Mouse (Mus musculus) forebrain, postnatal 0 days (tissue): ENCODE results near the gene Hps5. TPM values are rescaled to one million over a fixed set of nuclear protein-coding genes. Genes with fewer than 3 reads are reported as not detected.
"Not testable (repeated sequence)": the region's sequence is repeated elsewhere in the genome, so short reads cannot be mapped to it uniquely, and the experiment has no call there.

Source experiments
- ATAC-seq: fragments of 200-750 bp; cut with Nextera tagmentation; 2 replicates; pipeline ENCODE4 v1.8.0; 2017; ENCODE audit warnings: mild to moderate bottlenecking, moderate library complexity
- DNase-seq: peaks from one replicate; pipeline ENCODE4 v3.0.0-alpha.2; 2015
- H3K27ac ChIP-seq: fragments of 300-500 bp; sonication (generic); 2 replicates; pipeline ENCODE4 v1.5.1; 2014; ENCODE audit warnings: low read depth, mild to moderate bottlenecking, antibody characterized with exemption, low read length, moderate library complexity, mixed read lengths
- H3K27me3 ChIP-seq: fragments of 300-500 bp; sonication (generic); 2 replicates; pipeline ENCODE4 v1.6.1; 2014; ENCODE audit warnings: mild to moderate bottlenecking, low read length, mixed read lengths; ENCODE audit not compliant: insufficient read depth
- H3K36me3 ChIP-seq: fragments of 300-500 bp; sonication (generic); 2 replicates; pipeline ENCODE4 v1.6.1; 2014; ENCODE audit warnings: mild to moderate bottlenecking, moderate library complexity; ENCODE audit not compliant: insufficient read depth
- H3K4me1 ChIP-seq: fragments of 300-500 bp; sonication (generic); 2 replicates; pipeline ENCODE4 v1.6.1; 2014; ENCODE audit warnings: antibody characterized with exemption; ENCODE audit not compliant: insufficient read depth
- H3K4me2 ChIP-seq: fragments of 300-500 bp; sonication (generic); 2 replicates; pipeline ENCODE4 v1.6.1; 2014; ENCODE audit warnings: low read depth, mild to moderate bottlenecking, moderate library complexity
- H3K4me3 ChIP-seq: fragments of 300-500 bp; sonication (generic); 2 replicates; pipeline ENCODE4 v1.5.1; 2014; ENCODE audit warnings: low read depth, low read length, mixed read lengths
- H3K9ac ChIP-seq: fragments of 300-500 bp; sonication (generic); 2 replicates; pipeline ENCODE4 v1.6.1; 2014; ENCODE audit warnings: mild to moderate bottlenecking
- H3K9me3 ChIP-seq: fragments of 300-500 bp; sonication (generic); 2 replicates; pipeline ENCODE4 v1.6.1; 2016; ENCODE audit warnings: low read length
- CTCF ChIP-seq: sonication (generic); IDR thresholded peaks from 2 replicates; pipeline ENCODE4 v1.5.1; 2016; ENCODE audit warnings: antibody characterized with exemption, control low read depth, low read depth
- WGBS: fragments of 180-500 bp; shearing (Covaris S2); extraction: QIAGEN DNeasy Blood & Tissue Kit; methylation state at CpG from one replicate; pipeline ENCODE4 v1.1.7; 2014; 5-methylcytosine and 5-hydroxymethylcytosine counted together
- polyA plus RNA-seq: library from polyadenylated mRNA; unstranded; fragments of >200 nt; fragmentation: Nextera tagmentation; extraction: Ambion mirVana; gene quantifications from 2 replicates; pipeline ENCODE4 v1.2.1, GENCODE M21; 2015
- total RNA-seq: library from RNA; depleted of rRNA; stranded (reverse); fragments of >200 nt; gene quantifications from 2 replicates; pipeline ENCODE4 v1.2.3, GENCODE M21; 2014

Gene Hps5
- total and polyA plus RNA-seq, 2 experiments from 2014 or later, result 6.9 to 24.5 TPM

GRCm38 (mm10) chr7:46833670-46834255 is 37.9 kb upstream of the Hps5 start:
- Histone ChIP-seq H3K36me3 (no peaks in the 10 kb centered on the region), H3K9me3 (no peaks in the 10 kb centered on the region), H3K4me2 (no peak overlapping the region), H3K4me3 (no peak overlapping the region), H3K9ac (no peak overlapping the region), H3K27ac (no peak overlapping the region), H3K4me1 (peaks cover 5% of the 10 kb centered on the region; the same call in 1 of the 2 replicates), H3K27me3 (no peaks in the 10 kb centered on the region)
- DNase-seq (no peak), ATAC-seq (no peak)
- TF ChIP-seq CTCF, result no peak
- WGBS, result 87% methylated on average over 7 of the region's 7 CpGs

GRCm38 (mm10) chr7:46833266-46833665 is 37.4 kb upstream of the Hps5 start:
- no peaks in the 10 kb centered on the region for H3K27me3 ChIP-seq
- WGBS, result 83% methylated on average over 6 of the region's 6 CpGs
- no peak overlapping the region for H3K4me2 ChIP-seq
- 0 out of 2 replicates have a peak, but pooled peaks cover under 1% of the 10 kb centered on the region for H3K4me1 ChIP-seq
- no peaks in the 10 kb centered on the region for H3K36me3 ChIP-seq
- no peak for DNase-seq
- H3K9me3 ChIP-seq, result no peaks in the 10 kb centered on the region
- no peak overlapping the region for H3K27ac ChIP-seq
- ATAC-seq, result no peak
- no peak overlapping the region for H3K4me3 ChIP-seq
- H3K9ac ChIP-seq, result no peak overlapping the region
- TF ChIP-seq CTCF, result no peak

GRCm38 (mm10) chr7:46832112-46832810 is 36.4 kb upstream of the Hps5 start:
- not testable (repeated sequence) for H3K9me3 ChIP-seq, ATAC-seq, H3K27me3 ChIP-seq, H3K4me2 ChIP-seq, H3K36me3 ChIP-seq, H3K9ac ChIP-seq, H3K4me1 ChIP-seq, DNase-seq, H3K27ac ChIP-seq, H3K4me3 ChIP-seq
- WGBS, result 90% methylated on average over 11 of the region's 11 CpGs

- Histone ChIP-seq H3K4me3 (no peak overlapping the region), H3K9me3 (no peaks in the 10 kb centered on the region), H3K4me2 (no peak overlapping the region), H3K27me3 (no peaks in the 10 kb centered on the region), H3K36me3 (no peaks in the 10 kb centered on the region), H3K27ac (no peak overlapping the region), H3K9ac (no peak overlapping the region), H3K4me1 (no peaks in the 10 kb centered on the region)
- ATAC-seq (no peak), DNase-seq (no peak)
- WGBS, result 88% methylated on average over 8 of the region's 8 CpGs
- no peak for TF ChIP-seq CTCF
These were observed 35.8 kb upstream of the Hps5 start for GRCm38 (mm10) chr7:46831693-46832092.

GRCm38 (mm10) chr7:46830799-46831590 is 35.1 kb upstream of the Hps5 start:
- TF ChIP-seq CTCF, result no peak
- Histone ChIP-seq H3K27ac (no peak overlapping the region), H3K4me3 (no peak overlapping the region), H3K4me1 (no peaks in the 10 kb centered on the region), H3K27me3 (no peaks in the 10 kb centered on the region), H3K9ac (no peak overlapping the region), H3K36me3 (no peaks in the 10 kb centered on the region), H3K9me3 (no peaks in the 10 kb centered on the region), H3K4me2 (no peak overlapping the region)
- DNase-seq, result no peak
- ATAC-seq, result no peak
- 78% methylated on average over 13 of the region's 13 CpGs for WGBS

GRCm38 (mm10) chr7:46829911-46830310 is 34.0 kb upstream of the Hps5 start:
- H3K27ac ChIP-seq, result no peak overlapping the region
- H3K36me3 ChIP-seq, result no peaks in the 10 kb centered on the region
- no peaks in the 10 kb centered on the region for H3K9me3 ChIP-seq
- WGBS, result 87% methylated on average over 12 of the region's 12 CpGs
- H3K27me3 ChIP-seq, result no peaks in the 10 kb centered on the region
- ATAC-seq, result no peak
- no peak overlapping the region for H3K4me3 ChIP-seq
- no peak for TF ChIP-seq CTCF
- no peak overlapping the region for H3K9ac ChIP-seq
- no peaks in the 10 kb centered on the region for H3K4me1 ChIP-seq
- no peak for DNase-seq
- H3K4me2 ChIP-seq, result no peak overlapping the region

GRCm38 (mm10) chr7:46827803-46828184 is 31.9 kb upstream of the Hps5 start:
- no peaks in the 10 kb centered on the region for H3K27me3 ChIP-seq
- H3K27ac ChIP-seq, result no peak overlapping the region
- 93% methylated on average over 2 of the region's 2 CpGs for WGBS
- no peaks in the 10 kb centered on the region for H3K9me3 ChIP-seq
- no peak overlapping the region for H3K9ac ChIP-seq
- no peak overlapping the region for H3K4me2 ChIP-seq
- ATAC-seq, result no peak
- H3K36me3 ChIP-seq, result peaks cover 13% of the 10 kb centered on the region
- H3K4me1 ChIP-seq, result no peaks in the 10 kb centered on the region
- TF ChIP-seq CTCF, result no peak
- H3K4me3 ChIP-seq, result no peak overlapping the region
- DNase-seq, result no peak
